Mouse (Mus musculus) midbrain, embryonic 16.5 days (tissue): Measurements from ENCODE around the gene Hipk2. TPM values are rescaled to one million over a fixed set of nuclear protein-coding genes. Genes with fewer than 3 reads are reported as not detected.

Source experiments
- ATAC-seq: fragments of 200-750 bp; cut with Nextera tagmentation; 2 replicates; pipeline ENCODE4 v1.8.0; 2017; ENCODE audit warnings: moderate TSS enrichment
- H3K27ac ChIP-seq: fragments of 300-500 bp; sonication (generic); 2 replicates; pipeline ENCODE4 v1.5.1; 2014; ENCODE audit warnings: mild to moderate bottlenecking, low read length, mixed read lengths
- H3K27me3 ChIP-seq: fragments of 300-500 bp; sonication (generic); 2 replicates; pipeline ENCODE4 v1.6.1; 2014; ENCODE audit warnings: low read depth, low read length, mixed read lengths; ENCODE audit not compliant: control insufficient read depth, insufficient read depth
- H3K36me3 ChIP-seq: fragments of 300-500 bp; sonication (generic); 2 replicates; pipeline ENCODE4 v1.6.1; 2014; ENCODE audit warnings: mild to moderate bottlenecking, low read length, moderate library complexity, mixed read lengths; ENCODE audit not compliant: control insufficient read depth, insufficient read depth
- H3K4me1 ChIP-seq: fragments of 300-500 bp; sonication (generic); 2 replicates; pipeline ENCODE4 v1.6.1; 2014; ENCODE audit warnings: mild to moderate bottlenecking, low read length, mixed read lengths; ENCODE audit not compliant: control insufficient read depth, insufficient read depth
- H3K4me2 ChIP-seq: fragments of 300-500 bp; sonication (generic); 2 replicates; pipeline ENCODE4 v1.6.1; 2014; ENCODE audit warnings: mild to moderate bottlenecking, low read length, mixed read lengths
- H3K4me3 ChIP-seq: fragments of 300-500 bp; sonication (generic); 2 replicates; pipeline ENCODE4 v1.5.1; 2014; ENCODE audit warnings: low read depth, mild to moderate bottlenecking, low read length, moderate library complexity, mixed read lengths
- H3K9ac ChIP-seq: fragments of 300-500 bp; sonication (generic); 2 replicates; pipeline ENCODE4 v1.6.1; 2014; ENCODE audit warnings: low read depth, low read length, mixed read lengths
- H3K9me3 ChIP-seq: fragments of 300-500 bp; sonication (generic); replicated peaks from 2 replicates; pipeline ENCODE4 v1.6.1; 2014; ENCODE audit warnings: mild to moderate bottlenecking, low read length, mixed read lengths; ENCODE audit not compliant: control insufficient read depth, poor library complexity, severe bottlenecking
- WGBS: fragments of 180-500 bp; shearing (Covaris S2); extraction: QIAGEN DNeasy Blood & Tissue Kit; methylation state at CpG from one replicate; pipeline ENCODE4 v1.1.7; 2014; 5-methylcytosine and 5-hydroxymethylcytosine counted together
- polyA plus RNA-seq: library from polyadenylated mRNA; unstranded; fragments of >200 nt; fragmentation: Nextera tagmentation; extraction: Ambion mirVana; gene quantifications from 2 replicates; pipeline ENCODE4 v1.2.1, GENCODE M21; 2015

Gene Hipk2
- polyA plus RNA-seq, 1 experiment from 2014 or later, result 32.7 TPM

- Histone ChIP-seq H3K27ac (no peak overlapping the region), H3K4me1 (peaks cover 16% of the 10 kb centered on the region), H3K9me3 (no peaks in the 10 kb centered on the region), H3K4me2 (no peak overlapping the region), H3K4me3 (no peak overlapping the region), H3K36me3 (no peaks in the 10 kb centered on the region), H3K27me3 (no peaks in the 10 kb centered on the region), H3K9ac (no peak overlapping the region)
- whole genome bisulfite sequencing, result 87% methylated on average over 2 of the region's 2 CpGs
- ATAC-seq, result no peak
Observed at GRCm38 (mm10) chr6:38755188-38755587, 120.8 kb downstream of the Hipk2 start.

GRCm38 (mm10) chr6:38753729-38754128, 122.2 kb downstream of the Hipk2 start:
- ATAC-seq, result no peak
- Histone ChIP-seq H3K4me1 (peaks cover 10% of the 10 kb centered on the region; the same call in 1 of the 2 replicates), H3K9ac (no peak overlapping the region), H3K36me3 (no peaks in the 10 kb centered on the region), H3K9me3 (no peaks in the 10 kb centered on the region), H3K27me3 (no peaks in the 10 kb centered on the region), H3K27ac (no peak overlapping the region), H3K4me3 (no peak overlapping the region), H3K4me2 (no peak overlapping the region)
- 77% methylated on average over 2 of the region's 2 CpGs for WGBS

- 83% methylated on average over 2 of the region's 2 CpGs for WGBS
- no peaks in the 10 kb centered on the region for H3K36me3 ChIP-seq
- H3K9ac ChIP-seq, result no peak overlapping the region
- H3K4me3 ChIP-seq, result no peak overlapping the region
- peaks cover 3% of the 10 kb centered on the region; the same call in 1 of the 2 replicates for H3K4me1 ChIP-seq
- no peaks in the 10 kb centered on the region for H3K9me3 ChIP-seq
- no peaks in the 10 kb centered on the region for H3K27me3 ChIP-seq
- no peak overlapping the region for H3K4me2 ChIP-seq
- no peak for ATAC-seq
- H3K27ac ChIP-seq, result no peak overlapping the region
Observed at GRCm38 (mm10) chr6:38753025-38753424, 122.9 kb downstream of the Hipk2 start.

- Histone ChIP-seq H3K4me1 (0 out of 2 replicates have a peak, but pooled peaks cover 2% of the 10 kb centered on the region), H3K4me2 (no peak overlapping the region), H3K4me3 (no peak overlapping the region), H3K27ac (no peak overlapping the region), H3K27me3 (no peaks in the 10 kb centered on the region), H3K9me3 (no peaks in the 10 kb centered on the region), H3K36me3 (no peaks in the 10 kb centered on the region), H3K9ac (no peak overlapping the region)
- 84% methylated on average over 6 of the region's 6 CpGs for WGBS
- ATAC-seq, result no peak
Observed at GRCm38 (mm10) chr6:38752495-38752894, 123.5 kb downstream of the Hipk2 start.

GRCm38 (mm10) chr6:38748037-38748436, 127.9 kb downstream of the Hipk2 start:
- no peak for ATAC-seq
- WGBS, result 97% methylated on average over 4 of the region's 4 CpGs

GRCm38 (mm10) chr6:38743351-38743750, 132.6 kb downstream of the Hipk2 start:
- H3K4me2 ChIP-seq, result no peak overlapping the region
- H3K9ac ChIP-seq, result no peak overlapping the region
- no peak for ATAC-seq
- no peak overlapping the region for H3K27ac ChIP-seq
- H3K36me3 ChIP-seq, result peaks cover 9% of the 10 kb centered on the region
- no peak overlapping the region for H3K4me3 ChIP-seq
- WGBS, result 96% methylated on average over 7 of the region's 7 CpGs
- no peaks in the 10 kb centered on the region for H3K4me1 ChIP-seq
- H3K27me3 ChIP-seq, result no peaks in the 10 kb centered on the region
- no peaks in the 10 kb centered on the region for H3K9me3 ChIP-seq

More at GRCm38 (mm10) chr6:38748037-38748436, 127.9 kb downstream of the Hipk2 start:
- no peak overlapping the region for H3K27ac ChIP-seq
- no peak overlapping the region for H3K4me2 ChIP-seq
- no peak overlapping the region for H3K4me3 ChIP-seq
- no peak overlapping the region for H3K9ac ChIP-seq
- H3K36me3 ChIP-seq, result peaks cover 2% of the 10 kb centered on the region; the same call in 1 of the 2 replicates
- H3K9me3 ChIP-seq, result no peaks in the 10 kb centered on the region
- no peaks in the 10 kb centered on the region for H3K27me3 ChIP-seq
- H3K4me1 ChIP-seq, result no peaks in the 10 kb centered on the region

GRCm38 (mm10) chr6:38742441-38742840, 133.5 kb downstream of the Hipk2 start:
- Histone ChIP-seq H3K9ac (no peak overlapping the region), H3K4me3 (no peak overlapping the region), H3K9me3 (no peaks in the 10 kb centered on the region), H3K36me3 (peaks cover 9% of the 10 kb centered on the region), H3K27ac (no peak overlapping the region), H3K4me2 (no peak overlapping the region), H3K27me3 (no peaks in the 10 kb centered on the region), H3K4me1 (no peaks in the 10 kb centered on the region)
- WGBS, result 93% methylated on average over 3 of the region's 3 CpGs
- ATAC-seq, result no peak

- Histone ChIP-seq H3K4me1 (no peaks in the 10 kb centered on the region; the same call in 1 of the 2 replicates), H3K9ac (no peak overlapping the region), H3K27ac (no peak overlapping the region), H3K4me2 (no peak overlapping the region), H3K27me3 (no peaks in the 10 kb centered on the region), H3K36me3 (peaks cover 12% of the 10 kb centered on the region), H3K4me3 (no peak overlapping the region), H3K9me3 (no peaks in the 10 kb centered on the region)
- 99% methylated on average over 3 of the region's 3 CpGs for WGBS
- ATAC-seq, result no peak
Observed at GRCm38 (mm10) chr6:38741024-38741423, 134.9 kb downstream of the Hipk2 start.

- no peaks in the 10 kb centered on the region for H3K9me3 ChIP-seq
- H3K9ac ChIP-seq, result no peak overlapping the region
- 66% methylated on average over 3 of the region's 3 CpGs for WGBS
- H3K4me2 ChIP-seq, result no peak overlapping the region
- H3K27ac ChIP-seq, result no peak overlapping the region
- H3K36me3 ChIP-seq, result peaks cover 10% of the 10 kb centered on the region
- ATAC-seq, result no peak
- H3K4me3 ChIP-seq, result no peak overlapping the region
- H3K27me3 ChIP-seq, result no peaks in the 10 kb centered on the region
- H3K4me1 ChIP-seq, result no peaks in the 10 kb centered on the region; the same call in 1 of the 2 replicates
Observed at GRCm38 (mm10) chr6:38739266-38739665, 136.7 kb downstream of the Hipk2 start.
